Mouse (Mus musculus) midbrain, embryonic 16.5 days (tissue): ENCODE measurements at regions not wholly inside any gene's neighbourhood (a gene's known extent, or its start where the extent isn't known, plus 50 kb on each side); places are given as distances from the start of the nearest gene placed in this dataset.

Experiments
- ATAC-seq: fragments of 200-750 bp; cut with Nextera tagmentation; 2 replicates; pipeline ENCODE4 v1.8.0; 2017; ENCODE audit warnings: moderate TSS enrichment
- H3K27ac ChIP-seq: fragments of 300-500 bp; sonication (generic); 2 replicates; pipeline ENCODE4 v1.5.1; 2014; ENCODE audit warnings: mild to moderate bottlenecking, low read length, mixed read lengths
- H3K27me3 ChIP-seq: fragments of 300-500 bp; sonication (generic); 2 replicates; pipeline ENCODE4 v1.6.1; 2014; ENCODE audit warnings: low read depth, low read length, mixed read lengths; ENCODE audit not compliant: control insufficient read depth, insufficient read depth
- H3K36me3 ChIP-seq: fragments of 300-500 bp; sonication (generic); 2 replicates; pipeline ENCODE4 v1.6.1; 2014; ENCODE audit warnings: mild to moderate bottlenecking, low read length, moderate library complexity, mixed read lengths; ENCODE audit not compliant: control insufficient read depth, insufficient read depth
- H3K4me1 ChIP-seq: fragments of 300-500 bp; sonication (generic); 2 replicates; pipeline ENCODE4 v1.6.1; 2014; ENCODE audit warnings: mild to moderate bottlenecking, low read length, mixed read lengths; ENCODE audit not compliant: control insufficient read depth, insufficient read depth
- H3K4me2 ChIP-seq: fragments of 300-500 bp; sonication (generic); 2 replicates; pipeline ENCODE4 v1.6.1; 2014; ENCODE audit warnings: mild to moderate bottlenecking, low read length, mixed read lengths
- H3K4me3 ChIP-seq: fragments of 300-500 bp; sonication (generic); 2 replicates; pipeline ENCODE4 v1.5.1; 2014; ENCODE audit warnings: low read depth, mild to moderate bottlenecking, low read length, moderate library complexity, mixed read lengths
- H3K9ac ChIP-seq: fragments of 300-500 bp; sonication (generic); 2 replicates; pipeline ENCODE4 v1.6.1; 2014; ENCODE audit warnings: low read depth, low read length, mixed read lengths
- H3K9me3 ChIP-seq: fragments of 300-500 bp; sonication (generic); replicated peaks from 2 replicates; pipeline ENCODE4 v1.6.1; 2014; ENCODE audit warnings: mild to moderate bottlenecking, low read length, mixed read lengths; ENCODE audit not compliant: control insufficient read depth, poor library complexity, severe bottlenecking
- WGBS: fragments of 180-500 bp; shearing (Covaris S2); extraction: QIAGEN DNeasy Blood & Tissue Kit; methylation state at CpG from one replicate; pipeline ENCODE4 v1.1.7; 2014; 5-methylcytosine and 5-hydroxymethylcytosine counted together

GRCm38 (mm10) chr9:118390679-118391078, 87.3 kb upstream of the Eomes start:
- Histone ChIP-seq H3K36me3 (no peaks in the 10 kb centered on the region), H3K9me3 (no peaks in the 10 kb centered on the region), H3K4me1 (peaks cover 6% of the 10 kb centered on the region; the same call in 1 of the 2 replicates), H3K9ac (no peak overlapping the region), H3K27me3 (peaks cover 12% of the 10 kb centered on the region; the same call in 1 of the 2 replicates), H3K4me2 (no peak overlapping the region), H3K4me3 (no peak overlapping the region), H3K27ac (no peak overlapping the region)
- WGBS = 81% methylated on average over 3 of the region's 3 CpGs
- ATAC-seq = no peak

- Histone ChIP-seq H3K4me3 (no peak overlapping the region), H3K4me1 (peaks cover 6% of the 10 kb centered on the region; the same call in 1 of the 2 replicates), H3K9me3 (no peaks in the 10 kb centered on the region), H3K27ac (no peak overlapping the region), H3K27me3 (peaks cover 12% of the 10 kb centered on the region; the same call in 1 of the 2 replicates), H3K4me2 (no peak overlapping the region), H3K9ac (no peak overlapping the region), H3K36me3 (no peaks in the 10 kb centered on the region)
- ATAC-seq = no peak
- WGBS = 62% methylated on average over 7 of the region's 7 CpGs
Measured at GRCm38 (mm10) chr9:118391715-118392114, 86.3 kb upstream of the Eomes start.

- H3K9ac ChIP-seq = no peak overlapping the region
Measured at GRCm38 (mm10) chr9:118392796-118393195, 85.2 kb upstream of the Eomes start.

GRCm38 (mm10) chr9:118393567-118393966, 84.4 kb upstream of the Eomes start:
- ATAC-seq = no peak
- H3K9ac ChIP-seq = no peak overlapping the region
- no peak overlapping the region for H3K4me2 ChIP-seq
- peaks cover 6% of the 10 kb centered on the region; the same call in 1 of the 2 replicates for H3K4me1 ChIP-seq
- WGBS = 72% methylated on average over 4 of the region's 4 CpGs
- H3K4me3 ChIP-seq = no peak overlapping the region
- no peaks in the 10 kb centered on the region for H3K9me3 ChIP-seq
- H3K36me3 ChIP-seq = no peaks in the 10 kb centered on the region
- no peak overlapping the region for H3K27ac ChIP-seq
- peaks cover 12% of the 10 kb centered on the region; the same call in 1 of the 2 replicates for H3K27me3 ChIP-seq

More at GRCm38 (mm10) chr9:118392796-118393195, 85.2 kb upstream of the Eomes start:
- peaks cover 12% of the 10 kb centered on the region; the same call in 1 of the 2 replicates for H3K27me3 ChIP-seq
- no peaks in the 10 kb centered on the region for H3K36me3 ChIP-seq
- H3K4me1 ChIP-seq = peaks cover 6% of the 10 kb centered on the region; the same call in 1 of the 2 replicates
- 84% methylated on average over 1 of the region's 1 CpGs for WGBS
- H3K4me2 ChIP-seq = no peak overlapping the region
- ATAC-seq = no peak
- H3K4me3 ChIP-seq = no peak overlapping the region
- no peak overlapping the region for H3K27ac ChIP-seq
- no peaks in the 10 kb centered on the region for H3K9me3 ChIP-seq

- no peak for ATAC-seq
- H3K9ac ChIP-seq = no peak overlapping the region
- no peaks in the 10 kb centered on the region for H3K9me3 ChIP-seq
- H3K27me3 ChIP-seq = no peaks in the 10 kb centered on the region
- 83% methylated on average over 2 of the region's 2 CpGs for WGBS
- H3K4me1 ChIP-seq = no peaks in the 10 kb centered on the region
- H3K4me3 ChIP-seq = no peak overlapping the region
- no peak overlapping the region for H3K4me2 ChIP-seq
- no peak overlapping the region for H3K27ac ChIP-seq
- H3K36me3 ChIP-seq = no peaks in the 10 kb centered on the region
Measured at GRCm38 (mm10) chr9:118396425-118397053, 81.5 kb upstream of the Eomes start.

GRCm38 (mm10) chr9:118400520-118400919, 77.5 kb upstream of the Eomes start:
- ATAC-seq = no peak
- no peaks in the 10 kb centered on the region for H3K36me3 ChIP-seq

GRCm38 (mm10) chr9:118401170-118401569, 76.8 kb upstream of the Eomes start:
- ATAC-seq = no peak
- no peaks in the 10 kb centered on the region for H3K27me3 ChIP-seq

More at GRCm38 (mm10) chr9:118400520-118400919, 77.5 kb upstream of the Eomes start:
- Histone ChIP-seq H3K9ac (no peak overlapping the region), H3K9me3 (no peaks in the 10 kb centered on the region), H3K27me3 (no peaks in the 10 kb centered on the region), H3K4me1 (no peaks in the 10 kb centered on the region), H3K27ac (no peak overlapping the region), H3K4me2 (no peak overlapping the region), H3K4me3 (no peak overlapping the region)
- 74% methylated on average over 3 of the region's 3 CpGs for WGBS

GRCm38 (mm10) chr9:118404867-118405266, 73.1 kb upstream of the Eomes start:
- whole genome bisulfite sequencing = 62% methylated on average over 6 of the region's 6 CpGs
- no peak overlapping the region for H3K9ac ChIP-seq
- no peaks in the 10 kb centered on the region for H3K4me1 ChIP-seq
- H3K27ac ChIP-seq = no peak overlapping the region
- no peaks in the 10 kb centered on the region for H3K36me3 ChIP-seq
- H3K9me3 ChIP-seq = no peaks in the 10 kb centered on the region
- ATAC-seq = no peak
- H3K4me3 ChIP-seq = no peak overlapping the region
- H3K27me3 ChIP-seq = no peaks in the 10 kb centered on the region
- H3K4me2 ChIP-seq = no peak overlapping the region

More at GRCm38 (mm10) chr9:118401170-118401569, 76.8 kb upstream of the Eomes start:
- Histone ChIP-seq H3K9ac (no peak overlapping the region), H3K4me1 (no peaks in the 10 kb centered on the region), H3K36me3 (no peaks in the 10 kb centered on the region), H3K4me3 (no peak overlapping the region), H3K9me3 (no peaks in the 10 kb centered on the region), H3K4me2 (no peak overlapping the region), H3K27ac (no peak overlapping the region)

- no peak for ATAC-seq
- no peak overlapping the region for H3K27ac ChIP-seq
- H3K27me3 ChIP-seq = no peaks in the 10 kb centered on the region
- H3K4me2 ChIP-seq = no peak overlapping the region
- no peaks in the 10 kb centered on the region for H3K9me3 ChIP-seq
- no peak overlapping the region for H3K9ac ChIP-seq
- 59% methylated on average over 9 of the region's 9 CpGs for WGBS
- H3K36me3 ChIP-seq = no peaks in the 10 kb centered on the region
- H3K4me1 ChIP-seq = no peaks in the 10 kb centered on the region
- no peak overlapping the region for H3K4me3 ChIP-seq
Measured at GRCm38 (mm10) chr9:118405926-118406518, 72.0 kb upstream of the Eomes start.
